Mouse (Mus musculus): ENCODE results near the gene Pacs1.

The Pacs1 gene

DNA sequence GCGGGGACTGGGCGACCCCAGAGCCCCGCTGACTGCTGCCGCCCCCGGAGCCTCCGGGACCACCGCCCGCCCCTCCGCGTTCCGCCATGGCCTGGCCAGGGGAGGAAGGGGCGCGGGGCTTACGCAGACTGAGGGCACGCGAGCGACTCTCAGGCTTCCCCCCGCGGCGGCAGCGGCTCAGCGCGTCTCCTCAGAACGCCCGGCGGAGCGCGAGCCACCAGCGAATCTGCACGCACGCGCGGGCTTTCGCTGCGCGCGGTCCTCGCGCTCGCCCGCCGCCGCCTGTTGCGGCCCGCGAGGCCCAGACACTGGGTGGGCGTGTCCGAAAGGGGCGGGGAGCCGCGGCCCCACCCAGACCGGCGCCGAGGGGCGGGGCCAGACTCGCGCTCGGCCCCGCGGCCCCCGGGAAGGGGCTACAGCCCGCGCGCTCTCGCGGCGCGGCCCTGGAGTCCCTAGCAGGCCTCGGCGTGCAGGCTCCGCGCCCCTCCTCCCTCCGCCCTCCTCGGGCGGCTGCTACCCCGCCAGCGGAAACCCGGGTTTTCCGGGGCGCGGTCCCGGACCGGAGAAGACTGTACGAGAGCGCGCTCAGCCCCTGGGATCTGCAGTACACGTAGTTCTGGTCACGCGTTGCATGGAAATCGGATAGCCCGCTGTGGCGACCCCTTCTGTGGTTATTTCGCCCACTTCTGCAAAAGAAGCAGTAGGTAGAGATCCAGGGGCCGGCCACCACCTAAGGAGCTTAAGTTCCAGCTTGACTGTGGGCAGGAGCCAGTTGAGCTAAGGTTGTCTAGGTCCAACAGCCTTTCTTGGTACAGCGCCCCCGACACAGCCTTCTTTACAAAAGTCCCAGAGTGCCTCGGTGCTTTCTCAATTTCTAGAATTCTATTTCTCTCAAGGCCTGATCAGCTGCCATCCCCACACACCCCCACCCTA is at the start of gene Pacs1:
Gene Pacs1 (minus strand): TSS at position 319 of the 933 bp plus-strand sequence.
- in situ Hi-C loops (cut with MboI, MseI) = no loop called here

DNA sequence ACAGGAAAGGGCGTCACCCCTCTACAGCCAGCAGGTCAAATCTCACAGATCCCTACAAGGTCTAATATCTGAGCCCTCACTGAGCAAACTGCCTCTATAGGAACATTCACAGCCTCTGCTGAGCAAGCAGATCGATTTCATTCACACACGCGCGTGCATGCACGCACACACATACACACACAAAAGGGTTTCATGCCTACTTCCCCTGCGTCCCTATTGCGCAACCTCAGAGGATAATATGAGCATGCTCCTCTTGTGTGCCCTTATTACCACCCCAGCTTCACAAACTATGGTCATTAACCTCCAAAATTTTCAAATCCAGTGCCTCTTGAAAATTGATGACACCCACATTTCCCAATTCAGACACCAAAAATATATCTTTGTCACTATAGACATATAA is 40.3 kb upstream of the Pacs1 start:
- in situ Hi-C loops (cut with MboI, MseI) = no loop called here

DNA sequence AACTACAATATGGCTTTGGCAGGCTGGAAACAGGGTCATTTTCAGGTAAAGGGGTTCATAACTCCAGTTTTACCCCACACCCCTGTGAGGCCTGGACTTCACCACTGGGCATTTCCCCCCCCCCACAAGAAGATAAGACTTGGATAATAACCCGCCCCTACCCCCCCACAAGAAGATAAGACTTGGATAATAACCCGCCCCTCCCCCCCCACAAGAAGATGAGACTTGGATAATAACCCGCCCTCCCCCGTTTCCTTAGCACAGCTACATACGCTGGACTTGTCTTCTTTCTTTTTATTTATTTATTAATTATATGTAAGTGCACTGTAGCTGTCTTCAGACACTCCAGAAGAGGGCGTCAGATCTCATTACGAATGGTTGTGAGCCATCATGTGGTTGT is 36.1 kb upstream of the Pacs1 start:
- in situ Hi-C loops (cut with MboI, MseI) = no loop called here

DNA sequence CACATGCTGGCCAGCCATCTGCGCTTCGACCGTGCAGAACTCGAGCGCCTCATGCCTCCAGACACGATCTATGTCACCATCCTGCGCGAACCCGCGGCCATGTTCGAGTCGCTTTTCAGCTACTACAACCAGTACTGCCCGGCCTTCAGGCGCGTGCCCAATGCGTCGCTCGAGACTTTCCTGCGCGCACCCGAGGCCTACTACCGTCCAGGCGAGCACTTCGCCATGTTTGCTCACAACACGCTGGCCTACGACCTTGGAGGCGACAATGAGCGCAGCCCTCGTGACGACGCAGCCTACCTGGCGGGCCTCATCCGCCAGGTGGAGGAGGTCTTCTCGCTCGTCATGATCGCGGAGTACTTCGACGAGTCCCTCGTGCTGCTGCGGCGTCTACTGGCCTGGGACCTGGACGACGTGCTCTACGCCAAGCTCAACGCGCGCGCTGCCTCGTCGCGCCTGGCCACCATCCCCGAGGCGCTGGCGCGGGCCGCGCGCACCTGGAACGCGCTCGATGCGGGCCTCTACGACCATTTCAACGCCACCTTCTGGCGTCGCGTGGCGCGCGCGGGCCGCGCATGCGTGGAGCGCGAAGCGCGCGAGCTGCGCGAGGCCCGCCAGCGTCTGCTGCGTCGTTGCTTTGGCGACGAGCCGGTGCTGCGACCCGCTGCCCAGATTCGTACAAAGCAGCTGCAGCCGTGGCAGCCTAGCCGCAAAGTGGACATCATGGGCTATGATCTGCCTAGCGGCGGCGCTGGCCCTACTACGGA is 34.2 kb upstream of the Pacs1 start:
- in situ Hi-C loops (cut with MboI, MseI) = no loop called here

DNA sequence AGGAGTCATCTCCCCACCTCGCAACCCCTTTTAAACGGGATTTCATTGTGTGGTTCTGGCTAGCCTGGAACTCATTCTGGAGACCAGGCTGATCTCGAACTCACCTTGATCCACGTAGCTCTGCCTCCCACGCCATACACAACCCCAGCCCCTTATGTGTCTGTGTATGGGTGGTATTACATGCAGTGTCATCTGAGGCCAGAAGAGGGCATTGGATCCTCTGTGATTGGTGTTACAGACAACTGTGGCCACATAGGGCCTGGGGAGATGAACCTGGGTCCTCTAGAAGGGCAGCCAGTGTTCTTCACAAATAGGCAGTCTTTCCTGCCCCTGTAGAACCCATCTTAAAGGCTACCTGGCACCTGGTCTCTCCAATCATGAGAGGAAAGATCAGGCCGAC is 33.4 kb upstream of the Pacs1 start:
- in situ Hi-C loops (cut with MboI, MseI) = no loop called here

DNA sequence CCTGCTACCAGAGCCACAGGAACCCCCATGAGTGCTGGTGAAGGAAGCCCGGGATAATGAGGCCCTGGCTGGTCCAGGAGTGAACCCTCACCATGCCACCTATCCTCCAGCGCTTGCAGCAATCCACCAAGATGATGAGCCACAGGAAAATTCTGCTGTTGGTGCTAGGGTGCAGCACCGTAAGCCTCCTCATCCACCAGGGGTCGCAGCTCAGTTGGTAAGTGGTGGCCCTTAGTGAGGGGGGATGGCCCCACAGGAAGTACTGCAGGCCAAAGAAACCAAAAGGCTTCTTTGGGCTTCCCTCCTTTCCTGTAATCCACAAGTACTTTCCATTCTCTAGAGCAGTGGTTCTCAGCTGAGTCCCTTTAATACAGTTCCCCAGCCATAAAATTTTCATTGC is 29.5 kb upstream of the Pacs1 start:
- in situ Hi-C loops (cut with MboI, MseI) = no loop called here

DNA sequence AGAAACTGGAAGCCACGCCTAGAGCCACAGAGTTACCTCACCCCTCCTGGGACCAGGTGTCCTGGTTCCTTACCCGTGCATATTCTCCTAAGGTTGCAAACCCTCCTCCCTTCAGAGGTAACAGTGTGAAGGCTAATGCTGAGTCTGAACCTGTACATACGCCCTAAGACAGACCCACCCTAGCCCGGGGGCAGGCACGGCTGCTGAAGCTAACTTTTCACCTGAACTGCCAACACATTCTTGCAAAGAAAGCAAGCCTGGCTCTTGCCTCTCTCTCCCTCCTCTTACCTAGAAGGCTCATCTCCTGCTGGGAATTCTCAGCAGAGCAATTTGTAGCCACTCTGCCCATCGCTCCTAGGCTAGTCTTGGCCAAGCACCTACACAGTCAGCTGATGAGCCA is 27.7 kb upstream of the Pacs1 start:
- in situ Hi-C loops (cut with MboI, MseI) = no loop called here

DNA sequence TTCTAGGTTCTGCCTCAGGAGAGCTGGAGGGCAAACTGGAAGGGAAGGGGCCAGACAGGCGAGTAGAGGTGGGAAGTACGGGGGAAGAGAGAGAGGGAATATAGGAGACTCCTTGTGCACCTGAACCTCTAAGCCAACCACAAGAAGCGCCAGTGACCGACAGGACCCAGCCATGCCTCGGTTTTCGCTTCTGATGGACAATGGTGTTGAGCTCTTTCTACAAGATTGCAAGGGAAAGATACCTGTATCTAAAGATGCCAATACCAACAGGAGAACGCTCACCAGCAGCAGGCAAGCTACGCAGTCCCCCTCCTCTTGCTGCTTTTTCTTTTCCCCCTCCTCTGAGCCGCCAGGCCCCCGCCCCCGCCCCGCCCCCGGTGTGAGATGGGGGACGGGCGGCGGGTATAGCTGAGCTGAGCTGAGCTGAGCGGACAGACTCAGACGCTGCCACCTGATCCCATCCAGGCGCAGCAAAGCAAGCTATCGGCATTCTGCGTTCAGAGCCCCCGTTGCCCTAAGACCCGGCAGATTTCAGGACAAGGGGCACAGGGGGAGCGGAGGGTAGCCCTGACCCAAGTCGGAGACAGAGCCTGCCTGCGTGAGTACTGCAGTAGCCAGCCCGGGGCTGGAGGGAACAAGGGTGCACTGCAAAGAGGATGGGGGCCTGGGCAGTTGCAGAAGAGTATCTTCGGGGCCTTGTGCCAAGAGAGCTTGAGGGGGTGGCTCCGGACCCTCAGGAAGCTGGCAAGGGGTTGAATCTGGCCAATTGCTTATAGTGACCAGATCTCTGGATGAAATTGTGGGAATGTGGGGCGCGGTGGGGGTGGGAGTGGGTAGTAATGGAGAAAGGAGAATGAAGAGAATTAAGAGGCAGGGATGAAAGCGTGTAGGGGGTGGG is 25.2 kb upstream of the Pacs1 start, which contains the start of gene Gal3st3:
Gene Gal3st3 (plus strand): TSS at position 429 of the 898 bp plus-strand sequence.
- in situ Hi-C loops (cut with MboI, MseI) = no loop called here

DNA sequence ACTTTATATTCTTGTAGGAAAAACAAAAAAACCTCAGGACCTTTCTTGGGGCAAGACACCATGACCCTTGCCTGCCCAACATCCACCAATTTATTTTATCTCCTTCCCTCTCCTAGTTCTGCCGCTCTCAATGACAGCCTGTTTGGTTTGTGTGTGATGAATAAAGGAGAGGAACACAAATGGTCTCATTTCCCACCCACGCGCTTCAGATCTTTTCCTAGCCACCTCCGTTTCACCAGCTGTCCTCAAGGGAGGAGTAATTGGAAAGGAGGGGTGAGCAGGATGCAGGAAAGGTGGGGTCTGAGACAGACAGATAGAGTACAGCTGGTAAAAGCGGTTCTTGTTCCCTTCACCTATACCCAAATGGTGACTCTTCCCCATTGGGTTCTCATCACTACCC is 23.7 kb upstream of the Pacs1 start:
- in situ Hi-C loops (cut with MboI, MseI) = no loop called here

DNA sequence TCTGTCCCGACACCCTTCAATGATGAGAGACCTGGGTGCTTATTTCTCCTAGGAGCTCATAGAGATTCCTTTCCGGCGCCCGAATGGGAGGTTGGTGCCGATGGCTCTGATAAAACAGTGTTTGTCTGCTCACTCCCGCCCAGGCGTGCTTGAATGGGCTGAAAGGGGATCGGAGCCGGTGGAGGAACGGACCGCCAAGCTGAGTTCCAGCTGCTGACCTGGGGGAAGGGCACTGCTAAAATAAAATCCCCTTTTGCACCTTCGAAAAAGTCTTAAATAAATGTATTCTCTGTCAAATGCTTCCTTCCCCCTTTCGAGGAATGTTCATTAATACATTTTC is 22.8 kb upstream of the Pacs1 start:
- in situ Hi-C loops (cut with MboI, MseI) = no loop called here

DNA sequence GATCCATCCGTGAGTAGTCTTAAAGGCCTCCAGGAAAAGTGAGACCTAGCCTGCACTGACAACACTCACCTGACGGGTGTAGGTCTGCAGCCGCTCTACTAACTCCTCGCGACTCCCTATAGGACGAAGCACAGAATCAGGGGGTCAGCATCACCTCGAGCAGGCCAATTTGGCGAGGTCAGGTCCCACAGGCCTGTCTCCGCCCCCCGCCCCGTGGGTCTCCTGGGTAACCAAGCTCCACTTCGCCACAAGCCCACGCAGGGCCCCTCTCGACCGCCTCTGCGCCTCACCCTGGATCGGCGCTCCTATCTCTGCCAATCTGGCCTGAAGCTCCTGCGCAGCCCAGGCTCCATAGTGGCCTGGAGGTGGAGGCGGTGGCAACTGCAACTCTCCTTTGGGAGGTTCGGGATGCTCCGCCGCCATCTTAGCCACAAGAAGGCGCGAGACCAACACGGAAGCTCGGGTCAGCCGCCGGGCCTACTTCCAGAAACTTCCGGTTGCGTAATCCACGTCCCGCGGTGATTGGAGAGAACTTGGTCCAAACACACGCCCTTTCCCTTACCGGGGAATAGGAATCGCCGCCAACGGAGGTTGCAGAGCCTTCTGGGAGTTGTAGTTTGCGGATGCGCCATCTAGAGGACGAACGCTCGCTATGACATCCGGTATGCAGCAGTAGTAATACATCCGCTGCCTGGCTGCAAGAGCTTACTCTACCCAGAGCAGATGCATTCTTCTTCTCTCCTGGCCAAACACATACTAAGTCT is 22.2 kb upstream of the Pacs1 start, which contains the start of gene Sf3b2:
Gene Sf3b2 (minus strand): TSS at position 484 of the 764 bp plus-strand sequence.
- in situ Hi-C loops (cut with MboI, MseI) = no loop called here

DNA sequence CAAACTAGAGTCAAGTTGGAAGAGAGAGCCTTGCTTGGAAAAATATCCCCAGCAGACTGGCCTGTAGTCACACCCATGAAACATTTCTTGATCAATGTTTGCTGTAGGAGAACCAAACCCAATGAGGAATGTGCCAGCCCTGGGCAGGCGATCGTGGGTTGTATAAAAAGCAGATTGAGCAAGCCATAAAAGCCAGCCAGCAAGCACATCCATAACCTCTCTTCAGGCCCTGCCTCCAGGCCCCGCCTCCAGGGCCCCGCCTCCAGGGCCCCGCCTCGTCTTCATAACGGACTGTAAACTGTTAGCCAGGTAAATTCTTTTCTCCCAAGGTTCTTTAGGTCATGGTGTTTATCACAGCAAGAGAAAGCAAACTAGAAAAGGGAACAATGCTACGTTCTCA is 5.5 kb upstream of the Pacs1 start:
- in situ Hi-C loops (cut with MboI, MseI) = no loop called here

DNA sequence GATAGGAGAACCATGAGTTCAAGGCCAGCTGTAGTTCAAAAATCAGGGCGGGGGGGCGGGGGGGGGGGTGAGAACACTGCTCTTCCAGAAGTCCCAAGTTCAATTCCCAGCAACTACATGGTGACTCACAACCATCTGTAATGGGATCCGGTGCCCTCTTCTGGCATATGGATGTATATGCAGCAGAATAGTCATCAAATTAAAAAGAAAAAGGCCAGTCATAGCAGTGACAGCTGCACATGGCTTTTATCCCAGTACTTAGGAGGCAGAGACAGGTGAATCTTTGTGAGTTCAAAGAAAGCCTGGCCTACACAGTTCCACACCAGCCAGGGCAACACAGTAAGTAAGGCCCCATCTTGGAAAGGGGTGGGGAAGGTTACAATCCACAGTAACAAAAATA is 4.2 kb upstream of the Pacs1 start:
- in situ Hi-C loops (cut with MboI, MseI) = no loop called here

DNA sequence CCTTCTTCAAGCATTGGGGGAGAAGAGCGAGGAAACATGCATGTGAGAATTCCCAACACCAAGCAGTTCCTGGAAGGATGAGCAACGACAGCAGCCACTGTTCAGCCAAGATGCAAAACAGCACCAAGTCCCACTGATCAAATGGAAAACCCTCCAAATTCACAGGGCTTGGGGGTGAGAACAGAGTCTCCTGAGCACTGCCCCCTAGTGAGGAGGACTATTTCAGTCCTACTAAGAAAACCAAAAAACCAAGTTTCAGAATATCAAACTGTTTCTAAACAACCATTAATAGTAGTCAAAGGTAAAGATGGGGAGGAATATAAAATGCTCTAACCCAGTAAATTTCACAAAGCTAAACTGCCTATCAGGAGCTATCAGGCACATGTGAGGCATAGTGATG is 3.6 kb upstream of the Pacs1 start:
- in situ Hi-C loops (cut with MboI, MseI) = no loop called here

DNA sequence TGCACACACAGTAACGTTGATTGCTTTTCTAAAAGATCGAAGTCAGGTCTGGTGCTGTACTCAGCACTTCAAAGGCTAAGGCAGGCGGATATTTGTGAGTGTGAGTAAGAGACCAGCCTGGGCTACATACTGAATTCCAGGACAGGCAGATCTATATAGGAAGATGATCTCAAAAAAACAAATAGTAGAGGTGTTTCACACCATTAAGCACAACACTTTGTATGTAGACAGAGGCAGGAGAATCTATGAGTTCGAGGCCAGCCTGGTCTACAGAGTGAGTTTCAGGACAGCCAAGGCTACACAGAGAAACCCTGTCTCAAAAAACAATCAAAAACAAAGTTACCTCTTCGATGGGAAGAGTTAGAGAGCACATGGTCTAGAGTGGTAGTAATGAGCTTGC is 2.8 kb upstream of the Pacs1 start:
- in situ Hi-C loops (cut with MboI, MseI) = no loop called here

DNA sequence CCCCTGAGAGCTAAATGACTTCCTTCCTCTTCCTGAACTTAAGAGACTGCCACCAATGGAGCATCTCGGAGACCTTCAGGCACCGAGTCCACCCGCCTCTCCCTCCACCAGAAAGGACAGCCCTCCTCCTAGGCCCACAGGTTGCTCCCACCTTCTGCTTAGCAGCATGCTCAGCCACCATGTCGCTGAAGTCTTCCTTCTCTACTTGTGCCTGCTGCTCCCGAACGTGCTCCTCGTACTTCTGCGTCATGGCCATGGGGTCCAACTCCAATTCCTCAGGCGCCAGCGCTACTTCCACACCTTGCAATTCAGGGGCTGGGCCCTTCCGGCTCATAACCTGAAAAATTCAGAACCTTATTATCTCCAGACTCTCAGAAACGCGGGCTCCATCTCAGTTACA is 1.7 kb upstream of the Pacs1 start:
- in situ Hi-C loops (cut with MboI, MseI) = no loop called here

DNA sequence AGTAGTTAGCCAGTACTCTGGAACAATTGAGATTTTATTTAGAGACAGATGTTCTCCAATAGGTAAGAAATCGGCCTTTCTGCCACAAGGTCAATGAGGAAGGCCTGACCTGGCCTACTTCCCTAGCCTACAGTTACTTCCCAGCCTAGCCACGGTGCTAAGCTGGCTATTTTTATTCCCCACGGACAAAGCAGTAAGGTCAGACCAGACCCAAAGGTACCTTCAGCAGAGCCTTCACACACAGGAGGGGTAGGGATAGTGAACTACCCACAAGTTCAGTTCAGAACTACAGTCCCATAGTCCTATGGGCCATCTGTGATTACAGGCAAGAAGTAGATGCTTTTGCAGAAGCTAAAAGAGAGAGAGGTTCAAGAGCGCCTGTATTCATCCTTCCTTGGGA is 997 bp upstream of the Pacs1 start:
- in situ Hi-C loops (cut with MboI, MseI) = no loop called here

DNA sequence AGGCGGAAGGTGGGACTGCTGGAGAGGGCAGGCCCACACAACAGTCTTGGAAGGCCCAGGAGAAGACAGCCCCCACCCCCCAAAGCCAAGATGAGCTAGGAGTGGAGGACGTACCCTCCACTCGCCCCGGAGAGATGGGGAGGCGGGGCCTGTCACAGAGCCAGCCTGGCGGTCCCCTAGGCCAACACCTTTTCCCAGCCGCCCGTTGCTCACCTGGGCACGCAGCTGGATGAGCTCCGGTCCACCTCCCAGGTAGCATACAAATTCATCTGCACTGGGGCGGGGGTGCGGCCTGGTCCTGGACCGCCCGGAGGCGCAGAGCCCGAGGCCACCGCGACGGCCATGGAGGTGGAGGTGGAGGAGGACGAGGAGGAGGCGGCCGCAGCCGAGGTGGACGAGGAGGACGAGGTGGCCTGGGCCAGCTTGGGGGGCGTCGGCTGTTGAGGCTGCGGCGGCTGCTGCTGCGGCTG is 558 bp downstream of the Pacs1 start:
- in situ Hi-C loops (cut with MboI, MseI) = no loop called here

DNA sequence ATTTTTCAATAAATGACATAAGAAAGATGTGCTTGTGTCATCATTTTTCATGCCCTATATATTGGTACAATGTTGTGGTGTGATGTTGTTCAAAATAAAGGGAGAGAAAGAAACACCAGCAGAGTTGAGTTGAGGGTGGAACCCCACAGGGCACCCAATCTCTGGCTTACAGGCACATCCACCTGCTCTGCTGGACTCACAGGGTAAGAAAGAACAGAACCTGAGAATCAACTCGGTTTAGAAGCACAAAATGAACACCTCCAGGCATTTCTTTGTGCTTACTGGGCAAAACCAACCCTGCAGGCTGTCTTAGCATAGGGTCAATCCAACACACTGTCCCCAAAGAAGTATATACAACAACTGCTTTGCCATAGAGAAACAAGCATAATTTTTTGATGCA is 1.5 kb downstream of the Pacs1 start:
- in situ Hi-C loops (cut with MboI, MseI) = no loop called here

DNA sequence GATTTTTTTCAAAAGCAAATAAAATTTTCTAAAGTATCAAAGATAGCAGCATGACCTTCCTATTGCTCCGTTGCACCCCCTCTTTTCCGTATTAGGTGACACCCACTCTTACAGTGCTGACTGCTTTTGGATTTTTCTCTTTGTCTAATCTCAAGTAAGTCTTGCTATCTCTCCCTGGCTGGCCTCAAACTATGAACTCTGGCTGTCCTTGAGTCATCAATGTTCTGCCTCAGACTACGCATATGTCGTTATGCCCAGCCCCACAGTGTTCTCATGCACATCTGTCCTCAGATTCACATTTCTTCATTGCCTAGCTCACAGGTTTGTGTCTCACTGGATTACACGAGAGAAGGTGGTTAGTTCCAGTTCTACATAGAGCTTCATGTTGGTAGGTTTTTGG is 3.5 kb downstream of the Pacs1 start:
- in situ Hi-C loops (cut with MboI, MseI) = no loop called here

DNA sequence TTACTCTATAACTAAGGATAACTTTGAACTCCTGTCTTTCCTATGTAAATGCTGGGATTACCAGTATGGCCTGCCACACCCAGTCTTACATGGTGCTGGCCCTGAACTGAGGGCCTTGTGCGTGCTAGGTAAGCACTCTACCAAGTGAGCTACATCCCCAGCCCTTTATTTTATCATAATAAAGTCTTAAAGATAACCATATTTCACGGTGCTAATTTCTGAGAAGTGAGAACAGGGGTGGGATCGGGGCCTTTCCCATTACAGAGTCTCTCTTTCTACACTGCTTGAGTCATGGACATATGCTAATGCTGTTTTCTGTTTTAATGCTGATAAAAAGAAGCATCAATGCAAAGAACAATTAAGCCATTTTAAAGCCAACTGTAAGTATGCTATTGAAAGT is 4.0 kb downstream of the Pacs1 start:
- in situ Hi-C loops (cut with MboI, MseI) = no loop called here
